Mouse (Mus musculus): ENCODE results near the gene Tmem239. TPM values are rescaled to one million over a fixed set of nuclear protein-coding genes. Genes with fewer than 3 reads are reported as not detected.

Tmem239 gene
- polyA plus RNA-seq, 1 experiment from 2014 or later: 0.12 TPM

Other genes starting within 250 kb of the Tmem239 start
- 859 and 934 TPM in 2 replicates for gene Snrpb, start 227.1 kb upstream of the Tmem239 start, polyA plus RNA-seq (2016; fragmentation: Nextera tagmentation; extraction: Ambion mirVana)
- gene Tmc2, start 211.3 kb upstream of the Tmem239 start, polyA plus RNA-seq (2016; fragmentation: Nextera tagmentation; extraction: Ambion mirVana): not detected in 2 replicates
- 392 and 425 TPM in 2 replicates for gene Nop56, start 132.0 kb upstream of the Tmem239 start, polyA plus RNA-seq (2016; fragmentation: Nextera tagmentation; extraction: Ambion mirVana)
- 136 and 141 TPM in 2 replicates for gene Idh3b, start 121.9 kb upstream of the Tmem239 start, polyA plus RNA-seq (2016; fragmentation: Nextera tagmentation; extraction: Ambion mirVana)
- gene Ebf4, start 111.3 kb upstream of the Tmem239 start, polyA plus RNA-seq (2016; fragmentation: Nextera tagmentation; extraction: Ambion mirVana): 0.95 and 1.3 TPM in 2 replicates
- 40.7 and 47.3 TPM in 2 replicates for gene Cpxm1, start 8.9 kb upstream of the Tmem239 start, polyA plus RNA-seq (2016; fragmentation: Nextera tagmentation; extraction: Ambion mirVana)
- gene Gm28372, start 1.2 kb upstream of the Tmem239 start, polyA plus RNA-seq (2016; fragmentation: Nextera tagmentation; extraction: Ambion mirVana): not detected in 2 replicates
- 0.40 TPM in 1 of 2 replicates, not detected in the other for gene 1700020A23Rik, start 1.2 kb upstream of the Tmem239 start, polyA plus RNA-seq (2016; fragmentation: Nextera tagmentation; extraction: Ambion mirVana)
- gene Vps16, start 17.9 kb downstream of the Tmem239 start, polyA plus RNA-seq (2016; fragmentation: Nextera tagmentation; extraction: Ambion mirVana): 117 and 126 TPM in 2 replicates
- gene Pced1a, start 18.2 kb downstream of the Tmem239 start, polyA plus RNA-seq (2016; fragmentation: Nextera tagmentation; extraction: Ambion mirVana): 13.9 and 14.4 TPM in 2 replicates
- 88.2 and 91.8 TPM in 2 replicates for gene Ptpra, start 43.8 kb downstream of the Tmem239 start, polyA plus RNA-seq (2016; fragmentation: Nextera tagmentation; extraction: Ambion mirVana)
- gene Mrps26, start 157.3 kb downstream of the Tmem239 start, polyA plus RNA-seq (2016; fragmentation: Nextera tagmentation; extraction: Ambion mirVana): 84.8 and 89.0 TPM in 2 replicates
- not detected in 2 replicates for gene Oxt, start 169.7 kb downstream of the Tmem239 start, polyA plus RNA-seq (2016; fragmentation: Nextera tagmentation; extraction: Ambion mirVana)
- gene Avp, start 176.1 kb downstream of the Tmem239 start, polyA plus RNA-seq (2016; fragmentation: Nextera tagmentation; extraction: Ambion mirVana): not detected in 2 replicates
- gene Fastkd5, start 223.5 kb downstream of the Tmem239 start, polyA plus RNA-seq (2016; fragmentation: Nextera tagmentation; extraction: Ambion mirVana): 21.7 and 22.4 TPM in 2 replicates
- gene Ubox5, start 223.6 kb downstream of the Tmem239 start, polyA plus RNA-seq (2016; fragmentation: Nextera tagmentation; extraction: Ambion mirVana): 20.3 and 21.5 TPM in 2 replicates
- 4.0 and 5.1 TPM in 2 replicates for gene Lzts3, start 236.3 kb downstream of the Tmem239 start, polyA plus RNA-seq (2016; fragmentation: Nextera tagmentation; extraction: Ambion mirVana)